Mouse (Mus musculus) adrenal gland, adult 10 weeks (tissue): ENCODE results near the gene Zp3r. TPM values are rescaled to one million over a fixed set of nuclear protein-coding genes. Genes with fewer than 3 reads are reported as not detected.

ENCODE experiments used
- polyA plus RNA-seq: library from polyadenylated mRNA; stranded (reverse); fragments of 350-450 nt; fragmentation: Illumina TruSeq; extraction: RNeasy Lipid Tissue Mini Kit (QIAGEN cat#74804); gene quantifications from one replicate; pipeline ENCODE4 v1.2.3, GENCODE M21; 2014; ENCODE audit warnings: low read depth, low replicate concordance

Zp3r gene
- polyA plus RNA-seq, result not detected

DNA sequence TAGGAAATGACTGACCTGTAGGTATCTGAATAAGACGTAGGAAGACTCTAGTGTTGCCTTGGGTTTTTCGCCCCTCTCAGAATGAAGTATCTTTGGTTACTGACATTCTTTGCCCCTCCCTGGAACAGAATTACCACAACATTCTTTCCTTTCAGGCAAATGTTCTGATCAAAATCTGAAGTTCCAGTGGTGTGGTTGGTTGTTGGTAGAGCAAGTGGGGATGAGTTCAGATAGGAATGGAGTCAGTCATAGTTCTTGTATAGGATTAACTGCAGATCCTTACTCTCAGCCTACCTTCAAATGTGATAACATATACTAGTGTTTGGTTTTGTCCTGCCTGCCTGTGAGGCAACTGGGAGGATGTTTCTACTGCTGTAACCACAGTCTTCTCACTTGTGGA lies at the start of gene Zp3r:
Gene Zp3r (minus strand): TSS at position 101 of the 400 bp plus-strand sequence.

DNA sequence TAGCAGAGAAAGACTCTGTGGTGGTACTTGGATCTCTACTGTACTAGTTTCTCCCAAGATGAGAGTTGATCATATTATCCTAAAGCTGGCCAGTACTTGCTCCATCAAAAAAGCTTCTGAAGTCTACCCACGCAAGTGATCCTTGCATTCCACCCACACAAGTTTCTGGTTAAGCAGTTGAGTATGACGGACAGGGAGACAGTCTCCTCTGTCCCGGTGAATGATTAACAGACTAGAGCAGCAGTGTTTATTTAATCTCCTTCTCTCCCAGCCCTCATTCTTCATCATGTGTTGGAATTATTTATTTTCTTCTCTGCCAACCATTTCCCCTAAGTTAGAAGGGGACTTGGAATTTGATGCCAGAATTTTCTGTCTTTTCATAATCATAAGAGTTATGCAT lies 32.0 kb upstream of the Zp3r start, which contains the start of gene C4bp:
Gene C4bp (minus strand): TSS at position 179 of the 400 bp plus-strand sequence.

Other genes with a start within 250 kb of the Zp3r start
- 0.47 TPM for gene Cd55b, start 206.6 kb downstream of the Zp3r start, polyA plus RNA-seq
- gene Cd55, start 166.9 kb downstream of the Zp3r start, polyA plus RNA-seq, result 94.3 TPM
- gene C4bp, start 32.0 kb upstream of the Zp3r start, polyA plus RNA-seq, result not detected
- not detected for gene Gm29427, start 86.2 kb upstream of the Zp3r start, polyA plus RNA-seq
- gene Yod1, start 87.7 kb upstream of the Zp3r start, polyA plus RNA-seq, result 18.8 TPM
- 24.7 TPM for gene Pfkfb2, start 99.6 kb upstream of the Zp3r start, polyA plus RNA-seq
- 2.0 TPM for gene AA986860, start 102.4 kb upstream of the Zp3r start, polyA plus RNA-seq
- gene Fcamr, start 171.3 kb upstream of the Zp3r start, polyA plus RNA-seq, result not detected
- 0.35 TPM for gene Pigr, start 197.1 kb upstream of the Zp3r start, polyA plus RNA-seq
- gene Fcmr, start 236.0 kb upstream of the Zp3r start, polyA plus RNA-seq, result not detected